Mouse (Mus musculus) neural tube, embryonic 14.5 days (tissue): Measurements from ENCODE around the gene Rap1gap. TPM values are rescaled to one million over a fixed set of nuclear protein-coding genes. Genes with fewer than 3 reads are reported as not detected.

Experiments
- ATAC-seq: fragments of 200-750 bp; cut with Nextera tagmentation; 2 replicates; pipeline ENCODE4 v1.8.0; 2017; ENCODE audit warnings: low read depth, mild to moderate bottlenecking, moderate TSS enrichment, moderate library complexity
- H3K27ac ChIP-seq: fragments of 300-500 bp; sonication (generic); 2 replicates; pipeline ENCODE4 v1.5.1; 2014; ENCODE audit warnings: low read depth, mild to moderate bottlenecking, control low read depth, low read length, moderate library complexity, mixed read lengths
- H3K27me3 ChIP-seq: fragments of 300-500 bp; sonication (generic); 2 replicates; pipeline ENCODE4 v1.6.1; 2014; ENCODE audit warnings: low read length; ENCODE audit not compliant: control insufficient read depth, insufficient read depth
- H3K36me3 ChIP-seq: fragments of 300-500 bp; sonication (generic); 2 replicates; pipeline ENCODE4 v1.6.1; 2014; ENCODE audit warnings: low read length, mixed read lengths; ENCODE audit not compliant: control insufficient read depth, insufficient read depth
- H3K4me1 ChIP-seq: fragments of 300-500 bp; sonication (generic); 2 replicates; pipeline ENCODE4 v1.6.1; 2014; ENCODE audit warnings: low read length; ENCODE audit not compliant: control insufficient read depth, insufficient read depth
- H3K4me2 ChIP-seq: fragments of 300-500 bp; sonication (generic); 2 replicates; pipeline ENCODE4 v1.6.1; 2014; ENCODE audit warnings: mild to moderate bottlenecking, low read depth, low read length, control low read depth
- H3K4me3 ChIP-seq: fragments of 300-500 bp; sonication (generic); 2 replicates; pipeline ENCODE4 v1.5.1; 2014; ENCODE audit warnings: low read depth, low read length, control low read depth, mixed read lengths
- H3K9ac ChIP-seq: fragments of 300-500 bp; sonication (generic); replicated peaks from 2 replicates; pipeline ENCODE4 v1.6.1; 2014; ENCODE audit warnings: low read depth, mild to moderate bottlenecking, control low read depth, low read length, mixed read lengths
- H3K9me3 ChIP-seq: fragments of 300-500 bp; sonication (generic); 2 replicates; pipeline ENCODE4 v1.6.1; 2016; ENCODE audit warnings: low read length; ENCODE audit not compliant: control insufficient read depth
- WGBS: fragments of 180-500 bp; shearing (Covaris S2); extraction: QIAGEN DNeasy Blood & Tissue Kit; methylation state at CpG from one replicate; pipeline ENCODE4 v1.1.7; 2014; 5-methylcytosine and 5-hydroxymethylcytosine counted together
- polyA plus RNA-seq: library from polyadenylated mRNA; unstranded; fragments of >200 nt; fragmentation: Nextera tagmentation; extraction: Ambion mirVana; gene quantifications from 2 replicates; pipeline ENCODE4 v1.2.1, GENCODE M21; 2014

The Rap1gap gene
- polyA plus RNA-seq, 1 experiment from 2014 or later = 77.6 TPM

DNA sequence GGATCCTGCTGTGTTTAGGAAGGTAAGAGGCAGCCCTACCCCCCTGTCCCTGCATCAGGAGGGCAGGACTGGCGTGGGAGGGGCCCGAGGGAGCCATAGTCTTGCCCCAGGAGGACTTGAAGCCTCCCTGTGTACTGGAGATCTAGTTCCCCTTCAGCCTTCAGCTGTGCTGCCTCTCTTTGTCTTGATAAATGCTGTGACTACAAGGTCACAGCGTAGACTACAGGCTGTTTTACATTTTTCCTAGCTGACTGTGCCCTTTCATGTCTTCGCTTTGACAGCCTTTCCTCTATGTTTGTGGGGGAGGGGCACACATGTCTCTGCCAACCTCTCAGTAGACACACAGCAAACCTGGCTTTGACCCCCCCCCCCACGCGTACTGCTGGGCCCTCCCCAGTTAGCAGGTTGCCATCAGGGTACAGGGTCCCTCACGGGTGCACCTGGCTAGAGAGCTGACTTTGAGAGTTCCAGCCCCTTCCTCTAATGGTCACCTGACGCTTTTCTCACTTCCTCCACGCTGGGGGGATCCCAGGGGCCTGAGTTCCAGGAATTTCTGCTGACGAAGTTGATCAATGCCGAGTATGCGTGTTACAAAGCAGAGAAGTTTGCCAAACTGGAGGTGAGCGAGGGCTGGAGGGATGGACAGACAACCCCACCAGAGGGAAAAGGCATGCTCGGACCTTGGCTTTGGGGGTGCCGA, 55.0 kb downstream of the Rap1gap start:
- Histone ChIP-seq H3K4me3 (no peak overlapping the region), H3K4me2 (no peak overlapping the region), H3K27me3 (no peaks in the 10 kb centered on the region), H3K9me3 (no peaks in the 10 kb centered on the region), H3K9ac (peak overlapping the region; percentile 25; the same call in 1 of the 2 replicates), H3K27ac (peak overlapping the region; percentile 52), H3K4me1 (peaks cover 14% of the 10 kb centered on the region), H3K36me3 (0 out of 2 replicates have a peak, but pooled peaks cover 5% of the 10 kb centered on the region)
- WGBS = 33% methylated on average over 15 of the region's 15 CpGs
- ATAC-seq = no peak

DNA sequence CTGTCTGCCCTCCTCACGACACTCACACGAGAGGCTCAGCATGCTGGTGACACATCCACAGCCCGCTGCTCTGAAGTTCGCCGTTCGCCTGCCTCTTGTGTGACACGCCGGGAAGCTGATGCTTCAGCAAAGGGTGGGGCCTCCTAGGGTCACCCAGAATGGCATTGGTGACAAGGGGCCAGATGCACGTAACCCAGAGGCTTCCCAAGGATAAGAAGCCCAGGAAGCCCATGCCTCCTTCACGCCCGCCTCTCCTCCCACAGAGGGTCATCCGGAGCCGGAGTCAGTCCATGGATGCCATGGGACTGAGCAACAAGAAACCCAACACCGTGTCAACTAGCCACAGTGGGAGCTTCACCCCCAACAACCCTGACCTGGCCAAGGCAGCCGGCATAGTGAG, 57.0 kb downstream of the Rap1gap start:
- Histone ChIP-seq H3K27ac (no peak overlapping the region), H3K9ac (no peak overlapping the region), H3K4me2 (no peak overlapping the region), H3K9me3 (no peaks in the 10 kb centered on the region), H3K4me1 (peaks cover 14% of the 10 kb centered on the region), H3K36me3 (0 out of 2 replicates have a peak, but pooled peaks cover 5% of the 10 kb centered on the region), H3K27me3 (no peaks in the 10 kb centered on the region), H3K4me3 (no peak overlapping the region)
- 92% methylated on average over 15 of the region's 15 CpGs for WGBS
- no peak for ATAC-seq

DNA sequence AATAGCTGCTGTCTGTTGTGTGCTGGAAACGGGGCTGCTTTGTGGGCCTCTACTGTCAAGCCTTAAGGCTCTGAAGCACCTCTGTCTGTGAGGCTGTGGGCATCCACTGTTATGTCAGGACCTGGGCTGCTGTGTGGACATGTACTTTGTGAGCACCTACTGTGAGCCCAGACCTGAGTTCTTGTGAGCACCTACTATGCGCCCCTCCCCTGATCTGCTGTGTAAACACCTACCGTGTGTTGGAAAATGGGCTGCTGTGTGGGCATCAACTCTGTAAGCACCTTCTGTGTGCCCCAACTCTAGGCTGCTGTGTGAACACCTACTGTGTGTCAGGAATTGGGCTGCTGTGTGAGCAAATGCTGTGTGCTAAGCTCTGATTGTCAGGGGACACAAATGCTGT, 57.7 kb downstream of the Rap1gap start:
- ATAC-seq = no peak
- H3K27ac ChIP-seq = no peak overlapping the region

DNA sequence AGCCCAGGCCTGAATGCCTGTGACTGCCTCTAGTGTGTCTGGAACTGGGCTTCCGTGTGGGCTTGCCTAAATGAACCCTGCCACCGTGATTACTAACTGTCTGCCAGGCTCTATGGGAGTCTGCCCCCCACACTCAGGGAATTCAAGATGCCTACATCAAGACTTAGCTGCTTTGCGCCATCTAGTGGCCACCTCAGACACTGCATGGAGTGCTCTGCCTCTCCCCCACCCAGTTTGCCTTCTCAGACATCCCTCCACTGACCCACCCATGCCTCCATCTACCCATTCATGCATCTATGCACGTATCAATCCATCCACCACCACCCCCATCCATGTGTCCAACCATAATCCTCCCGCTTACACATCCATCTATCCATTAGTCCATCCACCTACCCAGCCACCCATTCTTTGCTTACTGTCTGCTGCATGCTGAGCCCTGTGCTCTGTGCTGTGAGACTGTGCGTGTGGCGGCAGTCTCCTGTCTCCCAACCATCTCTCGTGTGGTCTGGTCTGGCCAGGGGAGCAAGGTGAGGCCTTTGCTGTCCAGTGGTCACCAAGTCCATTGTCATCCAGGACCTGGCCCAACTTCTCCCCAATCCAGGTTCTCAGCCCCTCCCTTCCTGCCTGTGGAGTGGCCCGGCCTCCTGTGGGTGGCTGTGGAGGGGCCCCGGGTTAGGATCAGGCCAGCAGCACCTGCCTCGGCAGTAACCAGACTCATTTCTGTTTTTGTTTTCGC, 58.3 kb downstream of the Rap1gap start:
- peak; percentile 29; the same call in 1 of the 2 replicates for ATAC-seq
- WGBS = 36% methylated on average over 12 of the region's 12 CpGs
- H3K4me3 ChIP-seq = no peak overlapping the region
- H3K9me3 ChIP-seq = no peaks in the 10 kb centered on the region
- H3K36me3 ChIP-seq = 0 out of 2 replicates have a peak, but pooled peaks cover 5% of the 10 kb centered on the region
- no peak overlapping the region for H3K4me2 ChIP-seq
- H3K4me1 ChIP-seq = peaks cover 18% of the 10 kb centered on the region
- no peak overlapping the region for H3K27ac ChIP-seq
- H3K27me3 ChIP-seq = no peaks in the 10 kb centered on the region
- H3K9ac ChIP-seq = no peak overlapping the region

More for the DNA sequence above, 57.7 kb downstream of the Rap1gap start:
- Histone ChIP-seq H3K36me3 (0 out of 2 replicates have a peak, but pooled peaks cover 5% of the 10 kb centered on the region), H3K4me3 (no peak overlapping the region), H3K4me1 (peaks cover 14% of the 10 kb centered on the region), H3K27me3 (no peaks in the 10 kb centered on the region), H3K9ac (no peak overlapping the region), H3K9me3 (no peaks in the 10 kb centered on the region), H3K4me2 (no peak overlapping the region)
- 90% methylated on average over 3 of the region's 3 CpGs for WGBS

DNA sequence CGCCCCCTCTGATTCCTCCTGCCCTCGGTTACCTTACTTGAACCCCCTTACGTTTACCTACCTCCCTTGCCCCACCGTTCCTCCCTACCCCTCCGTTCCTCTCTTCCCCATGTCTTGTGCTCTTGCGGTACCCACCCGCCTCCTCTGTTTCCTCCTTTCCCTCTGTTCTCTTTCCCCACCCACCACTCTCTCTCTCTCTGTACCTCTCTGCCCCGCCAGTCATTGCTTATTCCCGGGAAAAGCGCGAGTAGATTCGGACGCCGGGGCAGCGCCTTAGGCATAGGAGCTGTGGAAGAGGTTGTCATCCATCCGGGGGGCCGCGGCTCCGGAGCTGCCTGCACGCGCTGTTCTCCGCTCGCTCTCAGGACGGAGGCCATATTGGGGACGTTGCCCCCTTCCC, 59.0 kb downstream of the Rap1gap start:
- no peak for ATAC-seq
- WGBS = 45% methylated on average over 25 of the region's 25 CpGs

DNA sequence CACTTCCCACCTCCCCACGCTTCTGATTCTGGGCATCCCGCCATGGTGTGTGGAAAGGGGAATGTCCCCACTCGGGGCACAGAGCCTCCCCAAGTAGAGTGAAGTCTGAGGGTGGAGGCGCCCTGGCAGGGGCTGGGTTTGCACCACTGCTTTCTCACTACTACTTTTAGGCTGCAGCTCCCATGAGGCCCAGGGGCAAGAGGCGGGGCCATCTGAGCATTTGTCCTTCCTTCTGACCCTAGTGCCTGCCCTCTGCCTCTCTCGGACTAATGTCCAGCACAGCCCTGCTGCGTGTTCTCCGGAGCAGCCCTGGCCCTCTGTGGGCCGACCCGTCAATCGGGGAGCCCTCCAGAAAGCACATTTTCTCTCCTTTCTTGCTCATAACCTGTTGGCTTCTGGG, 59.7 kb downstream of the Rap1gap start:
- Histone ChIP-seq H3K9ac (no peak overlapping the region), H3K4me2 (no peak overlapping the region), H3K9me3 (no peaks in the 10 kb centered on the region)

More for the DNA sequence above, 59.0 kb downstream of the Rap1gap start:
- Histone ChIP-seq H3K4me1 (peaks cover 23% of the 10 kb centered on the region), H3K27ac (no peak overlapping the region), H3K9ac (no peak overlapping the region), H3K27me3 (no peaks in the 10 kb centered on the region), H3K4me3 (no peak overlapping the region), H3K36me3 (0 out of 2 replicates have a peak, but pooled peaks cover 5% of the 10 kb centered on the region), H3K9me3 (no peaks in the 10 kb centered on the region), H3K4me2 (no peak overlapping the region; the same call in 1 of the 2 replicates)

DNA sequence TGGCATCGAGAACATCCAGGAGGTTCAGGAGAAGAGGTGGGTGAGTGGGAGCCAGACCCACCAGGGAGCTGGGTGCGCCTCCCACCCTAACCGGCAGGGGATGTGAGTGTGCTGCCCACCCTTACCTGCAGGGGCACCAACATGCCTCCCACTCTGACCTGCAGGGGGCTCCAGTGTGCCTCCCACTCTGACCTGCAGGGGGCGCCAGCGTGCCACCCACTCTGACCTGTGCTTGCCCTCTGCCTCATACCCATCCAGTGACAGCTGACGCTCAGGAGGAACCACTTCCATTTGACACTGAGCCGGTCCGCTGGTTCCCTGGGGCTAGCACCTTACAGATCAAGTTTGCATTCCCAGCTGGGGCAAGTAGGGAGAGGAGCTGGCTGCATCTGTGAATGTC, 60.2 kb downstream of the Rap1gap start:
- 0 out of 2 replicates have a peak, but pooled peaks cover 5% of the 10 kb centered on the region for H3K36me3 ChIP-seq
- H3K9ac ChIP-seq = no peak overlapping the region
- no peak for ATAC-seq
- no peak overlapping the region for H3K27ac ChIP-seq
- no peaks in the 10 kb centered on the region for H3K9me3 ChIP-seq
- H3K4me1 ChIP-seq = peaks cover 20% of the 10 kb centered on the region
- H3K4me2 ChIP-seq = no peak overlapping the region
- H3K27me3 ChIP-seq = peaks cover 2% of the 10 kb centered on the region; the same call in 1 of the 2 replicates
- H3K4me3 ChIP-seq = no peak overlapping the region
- 54% methylated on average over 8 of the region's 8 CpGs for WGBS

More for the DNA sequence above, 59.7 kb downstream of the Rap1gap start:
- Histone ChIP-seq H3K4me1 (peaks cover 22% of the 10 kb centered on the region), H3K4me3 (no peak overlapping the region), H3K36me3 (0 out of 2 replicates have a peak, but pooled peaks cover 5% of the 10 kb centered on the region), H3K27me3 (peaks cover 2% of the 10 kb centered on the region; the same call in 1 of the 2 replicates), H3K27ac (no peak overlapping the region)
- WGBS = 42% methylated on average over 10 of the region's 11 CpGs
- no peak for ATAC-seq

DNA sequence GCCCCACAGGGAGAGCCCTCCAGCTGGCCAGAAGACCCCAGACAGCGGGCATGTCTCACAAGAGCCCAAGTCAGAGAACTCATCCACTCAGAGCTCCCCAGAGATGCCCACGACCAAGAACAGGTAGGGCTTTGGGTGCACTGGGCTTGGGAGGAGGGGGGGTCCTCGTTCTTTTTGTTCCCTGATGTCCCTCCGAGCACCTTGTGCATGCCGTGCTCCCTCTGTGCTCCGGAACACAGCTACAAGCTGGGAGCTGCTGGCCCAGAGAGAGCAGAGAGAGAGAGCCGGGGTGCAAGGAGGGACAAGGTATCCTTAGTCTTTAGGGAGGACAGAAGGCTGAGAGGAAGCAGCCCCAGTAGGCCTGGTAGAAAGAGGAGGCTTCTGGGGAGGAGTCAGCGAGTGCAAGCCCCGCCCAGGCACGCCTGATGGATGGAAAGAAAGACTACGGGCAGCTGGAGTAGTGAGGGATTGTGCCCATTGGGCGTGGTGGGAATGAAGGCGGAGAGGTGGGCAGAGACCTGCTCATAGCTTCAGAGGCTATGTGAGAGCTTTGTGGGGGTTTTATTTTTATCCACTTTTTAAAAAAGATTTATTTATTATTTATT, 61.1 kb downstream of the Rap1gap start:
- Histone ChIP-seq H3K4me1 (peaks cover 18% of the 10 kb centered on the region; the same call in 1 of the 2 replicates), H3K4me3 (no peak overlapping the region), H3K27ac (no peak overlapping the region), H3K9me3 (no peaks in the 10 kb centered on the region), H3K36me3 (0 out of 2 replicates have a peak, but pooled peaks cover 5% of the 10 kb centered on the region), H3K9ac (no peak overlapping the region), H3K4me2 (no peak overlapping the region), H3K27me3 (peaks cover 2% of the 10 kb centered on the region; the same call in 1 of the 2 replicates)
- no peak for ATAC-seq
- WGBS = 76% methylated on average over 13 of the region's 13 CpGs
